Mouse (Mus musculus) G1E (cell line): ENCODE data around the gene Rnf24. TPM values are rescaled to one million over a fixed set of nuclear protein-coding genes. Genes with fewer than 3 reads are reported as not detected.
"Not testable (repeated sequence)": the region's sequence is repeated elsewhere in the genome, so short reads cannot be mapped to it uniquely, and the experiment has no call there.

Experiments
- ATAC-seq: 2 replicates; pipeline ENCODE4 v1.8.0; 2016; ENCODE audit warnings: mild to moderate bottlenecking; ENCODE audit not compliant: insufficient number of reproducible peaks, poor library complexity, low FRiP score, severe bottlenecking; ENCODE audit errors: extremely low read depth
- DNase-seq: peaks from one replicate; pipeline ENCODE4 v3.0.0; 2012; ENCODE audit warnings: low spot score
- H3K27me3 ChIP-seq: 2 replicates; pipeline ENCODE4 v1.6.1; 2012; ENCODE audit warnings: mild to moderate bottlenecking, low read length, inconsistent platforms; ENCODE audit not compliant: insufficient read depth
- H3K36me3 ChIP-seq: replicated peaks from 2 replicates; pipeline ENCODE3; 2012; ENCODE audit warnings: mild to moderate bottlenecking, inconsistent platforms
- H3K4me1 ChIP-seq: 2 replicates; pipeline ENCODE4 v1.6.1; 2012; ENCODE audit warnings: low read depth, low read length, inconsistent platforms, mixed read lengths; ENCODE audit not compliant: insufficient read depth
- H3K4me3 ChIP-seq: 2 replicates; pipeline ENCODE4 v1.5.1; 2012; ENCODE audit warnings: low read depth, mild to moderate bottlenecking, inconsistent platforms, low read length, moderate library complexity, mixed read lengths
- H3K9me3 ChIP-seq: replicated peaks from 2 replicates; pipeline ENCODE4 v1.6.1; 2012; ENCODE audit warnings: inconsistent platforms
- CTCF ChIP-seq: IDR thresholded peaks from 2 replicates; pipeline ENCODE4 v1.5.1; 2012; ENCODE audit warnings: low read depth, low read length, inconsistent platforms, mixed read lengths
- GATA1 ChIP-seq: IDR thresholded peaks from 2 replicates; pipeline ENCODE4 v1.6.1; 2012; ENCODE audit warnings: borderline replicate concordance, low read length, inconsistent platforms, mixed read lengths
- GATA2 ChIP-seq: IDR thresholded peaks from 2 replicates; pipeline ENCODE4 v1.6.1; 2012; ENCODE audit warnings: low read depth, low read length, inconsistent platforms, borderline replicate concordance
- POLR2AphosphoS5 ChIP-seq: IDR thresholded peaks from 2 replicates; pipeline ENCODE4 v1.6.1; 2012; ENCODE audit warnings: low read depth, low read length, inconsistent platforms; ENCODE audit not compliant: insufficient replicate concordance
- TAL1 ChIP-seq: conservative IDR thresholded peaks from 2 replicates; pipeline ENCODE4 v1.6.1; 2012; ENCODE audit warnings: low read depth, low read length, inconsistent platforms, mixed read lengths
- polyA plus RNA-seq: library from polyadenylated mRNA; stranded (reverse); fragments of >175 nt; gene quantifications from 2 replicates; pipeline ENCODE4 v1.2.3, GENCODE M21; 2012
- total RNA-seq, 2 experiments: library from RNA; stranded (forward) in 1 of 2; stranded (reverse) in 1 of 2; fragments of 200-1000 nt in 1 of 2; fragments of >200 nt in 1 of 2; fragmentation: Nextera tagmentation in 1 of 2; gene quantifications; 2 replicates each; pipeline ENCODE4 v1.2.3; 2014 to 2017

The Rnf24 gene
- total and polyA plus RNA-seq, 3 experiments: 0.44 to 1.8 (median 1.2) TPM

DNA sequence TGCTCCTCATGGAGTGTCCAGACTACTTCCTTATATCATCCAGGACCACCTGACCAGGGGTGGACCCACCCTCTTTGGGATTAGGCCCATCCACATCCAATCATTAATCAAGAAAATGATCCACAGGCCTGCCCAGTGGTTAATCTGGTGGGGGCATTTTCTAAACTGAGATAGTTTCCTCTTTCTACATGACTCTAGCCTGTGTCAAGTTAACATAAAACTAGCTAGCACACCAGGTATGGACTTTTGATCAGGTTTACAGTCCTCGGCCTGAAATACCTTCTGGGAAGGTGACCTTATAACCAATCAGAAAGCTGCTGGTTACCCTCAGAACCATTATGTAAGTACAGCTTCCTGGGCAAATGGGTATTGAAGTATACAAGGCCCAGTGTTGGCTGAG, 23.7 kb downstream of the Rnf24 start:
- DNase-seq (no peak), ATAC-seq (no peak)
- TF ChIP-seq GATA2: no peak
- no peak for TF ChIP-seq TAL1
- TF ChIP-seq GATA1: no peak
- TF ChIP-seq POLR2AphosphoS5: no peak
- TF ChIP-seq CTCF: no peak

DNA sequence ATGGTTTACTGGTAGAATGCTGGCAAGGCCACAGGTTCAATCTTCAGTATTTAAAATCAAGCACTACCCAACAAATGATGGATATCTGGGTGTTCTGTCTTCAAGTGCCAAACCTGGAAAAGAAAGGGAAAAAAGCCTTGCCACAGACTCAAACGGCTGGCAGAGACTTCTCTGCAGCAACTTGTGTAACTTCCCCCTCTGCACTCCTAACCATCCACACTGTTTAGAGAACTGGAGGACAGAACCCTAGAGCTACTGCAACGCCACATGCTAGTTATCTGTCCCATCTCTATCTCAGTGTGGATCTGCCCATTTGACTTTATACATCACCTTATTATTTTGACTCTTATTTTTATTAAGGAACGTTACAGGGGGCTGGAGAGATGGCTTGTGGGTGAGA, 26.6 kb downstream of the Rnf24 start:
- ATAC-seq (no peak), DNase-seq (no peak)
- no peaks in the 10 kb centered on the region for H3K36me3 ChIP-seq
- TF ChIP-seq TAL1: no peak
- TF ChIP-seq GATA2: no peak
- no peak for TF ChIP-seq POLR2AphosphoS5
- TF ChIP-seq CTCF: no peak
- TF ChIP-seq GATA1: no peak
- H3K4me1 ChIP-seq: no peaks in the 10 kb centered on the region
- H3K4me3 ChIP-seq: no peak overlapping the region
- H3K9me3 ChIP-seq: no peaks in the 10 kb centered on the region
- peaks cover 6% of the 10 kb centered on the region; the same call in 1 of the 2 replicates for H3K27me3 ChIP-seq

More for the DNA sequence above, 23.7 kb downstream of the Rnf24 start:
- H3K4me1 ChIP-seq: no peaks in the 10 kb centered on the region
- no peaks in the 10 kb centered on the region for H3K9me3 ChIP-seq
- H3K4me3 ChIP-seq: no peak overlapping the region
- peaks cover 8% of the 10 kb centered on the region for H3K27me3 ChIP-seq
- no peaks in the 10 kb centered on the region for H3K36me3 ChIP-seq

DNA sequence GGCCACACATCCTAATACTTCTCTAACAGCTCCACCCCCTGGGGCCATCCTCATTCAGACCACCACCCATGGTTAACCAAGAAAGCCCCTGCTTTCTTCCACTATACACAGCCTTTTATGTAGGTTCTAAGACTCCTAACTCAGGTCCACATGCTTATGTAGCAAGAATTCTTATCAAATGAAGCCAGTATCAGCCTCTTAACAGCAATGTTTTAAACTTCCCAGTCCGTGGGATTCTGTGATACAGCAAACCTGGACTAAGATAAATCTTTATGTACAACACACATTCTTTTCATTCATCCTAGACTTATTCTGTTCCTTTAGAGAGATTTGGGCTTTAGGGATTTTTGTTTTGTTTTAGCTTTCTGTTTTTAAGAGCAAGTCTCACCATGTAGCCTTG, 29.0 kb downstream of the Rnf24 start:
- ATAC-seq (no peak), DNase-seq (no peak)
- H3K4me1 ChIP-seq: no peaks in the 10 kb centered on the region
- TF ChIP-seq POLR2AphosphoS5 (no peak), GATA2 (no peak), GATA1 (no peak), CTCF (no peak), TAL1 (no peak)
- H3K9me3 ChIP-seq: no peaks in the 10 kb centered on the region
- H3K27me3 ChIP-seq: peaks cover 6% of the 10 kb centered on the region
- no peak overlapping the region for H3K4me3 ChIP-seq
- no peaks in the 10 kb centered on the region for H3K36me3 ChIP-seq

DNA sequence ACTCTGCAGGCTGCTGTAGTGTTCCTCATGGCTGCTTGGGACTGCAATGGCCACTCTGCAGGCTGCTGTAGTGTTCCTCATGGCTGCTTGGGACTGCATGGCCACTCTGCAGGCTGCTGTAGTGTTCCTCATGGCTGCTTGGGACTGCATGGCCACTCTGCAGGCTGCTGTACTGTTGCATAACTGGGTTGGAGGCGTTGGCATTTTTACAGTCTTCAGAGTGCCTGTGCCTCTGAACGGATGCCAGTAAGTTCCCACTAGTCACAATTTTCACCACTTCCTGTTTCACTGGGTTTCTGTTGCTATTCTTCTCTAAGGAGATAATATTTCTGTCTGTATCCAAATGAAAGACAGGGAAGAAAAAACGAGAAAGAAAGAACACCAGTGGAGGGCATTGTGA, 31.5 kb downstream of the Rnf24 start:
- H3K4me1 ChIP-seq, H3K9me3 ChIP-seq, H3K36me3 ChIP-seq, ATAC-seq, DNase-seq, H3K4me3 ChIP-seq: not testable (repeated sequence)
- peaks cover 13% of the 10 kb centered on the region for H3K27me3 ChIP-seq

DNA sequence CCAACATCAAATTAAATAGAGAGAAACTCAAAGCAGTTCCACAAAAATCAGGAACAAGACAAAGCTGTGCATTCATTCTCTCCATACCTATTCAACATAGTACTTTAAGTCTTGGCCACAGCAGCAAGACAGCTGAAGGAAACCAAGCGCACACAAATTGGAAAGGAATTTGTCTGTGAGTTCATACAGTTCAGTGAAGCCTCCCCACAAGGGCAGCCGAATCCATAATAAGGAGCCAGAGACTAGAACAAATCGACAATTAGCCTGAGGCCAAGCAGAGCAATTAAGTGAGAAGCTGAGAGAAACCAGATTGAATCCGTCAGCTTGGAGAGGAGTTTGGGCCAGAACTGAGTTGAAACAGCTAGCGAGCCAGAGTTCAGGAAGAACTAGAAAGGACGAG, 33.3 kb downstream of the Rnf24 start:
- no peaks in the 10 kb centered on the region for H3K4me1 ChIP-seq
- TF ChIP-seq CTCF (no peak), GATA1 (no peak), GATA2 (no peak), POLR2AphosphoS5 (no peak)
- no peak overlapping the region for H3K4me3 ChIP-seq
- DNase-seq (no peak), ATAC-seq (no peak)
- H3K27me3 ChIP-seq: peaks cover 20% of the 10 kb centered on the region
- no peaks in the 10 kb centered on the region for H3K9me3 ChIP-seq
- H3K36me3 ChIP-seq: no peaks in the 10 kb centered on the region

DNA sequence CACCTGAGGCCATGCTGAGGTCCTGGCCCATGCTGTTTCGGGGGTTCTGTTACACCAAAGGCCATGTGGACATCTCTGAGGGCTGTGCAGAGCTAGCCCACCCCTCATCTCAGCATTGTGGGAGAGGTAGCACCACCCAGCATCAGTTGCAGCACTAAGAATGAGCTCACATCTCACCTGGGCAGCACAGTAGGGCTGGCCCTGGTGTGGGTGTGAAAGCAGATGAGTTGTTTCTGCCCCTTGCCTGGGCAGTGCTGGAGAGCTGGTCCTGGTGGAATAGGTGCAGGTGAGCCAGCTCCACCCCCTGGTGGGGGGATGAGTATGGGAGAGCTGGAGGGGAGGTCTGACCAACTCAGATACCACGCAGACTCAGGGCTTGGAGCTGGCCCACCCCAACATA, 36.5 kb downstream of the Rnf24 start:
- TF ChIP-seq GATA2: no peak
- TF ChIP-seq CTCF: no peak
- no peak for TF ChIP-seq TAL1
- no peak for TF ChIP-seq POLR2AphosphoS5
- TF ChIP-seq GATA1: no peak
- H3K4me3 ChIP-seq: no peak overlapping the region
- ATAC-seq (no peak), DNase-seq (no peak)
- no peaks in the 10 kb centered on the region for H3K36me3 ChIP-seq
- H3K9me3 ChIP-seq: no peaks in the 10 kb centered on the region
- no peaks in the 10 kb centered on the region for H3K4me1 ChIP-seq
- H3K27me3 ChIP-seq: peaks cover 23% of the 10 kb centered on the region

DNA sequence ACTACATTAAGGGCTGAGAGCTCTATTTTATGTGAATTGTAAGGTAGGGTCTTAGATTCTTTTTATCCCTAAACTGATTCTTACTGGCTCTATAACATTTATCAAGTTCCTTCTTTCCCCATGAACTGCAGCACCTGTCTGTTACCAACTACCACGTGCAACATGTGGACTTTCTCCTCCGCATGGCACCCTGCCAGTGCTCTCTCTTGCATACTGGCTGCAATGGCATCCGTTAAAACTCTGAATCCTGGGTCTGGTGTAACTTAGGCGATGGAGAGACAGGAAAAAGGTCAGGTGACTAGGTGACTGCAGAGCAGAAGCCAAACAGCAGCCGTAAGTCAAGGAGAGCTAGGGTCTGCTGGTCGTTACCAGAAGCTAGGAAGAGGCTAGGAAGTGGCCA, 43.4 kb downstream of the Rnf24 start:
- Histone ChIP-seq H3K4me1 (no peaks in the 10 kb centered on the region; the same call in 1 of the 2 replicates), H3K36me3 (no peaks in the 10 kb centered on the region), H3K4me3 (no peak overlapping the region), H3K9me3 (no peaks in the 10 kb centered on the region), H3K27me3 (peaks cover 7% of the 10 kb centered on the region)
- no peak for ATAC-seq
- no peak for DNase-seq
- TF ChIP-seq POLR2AphosphoS5 (no peak), CTCF (no peak), GATA2 (no peak), TAL1 (no peak), GATA1 (no peak)
